Mouse (Mus musculus): ENCODE measurements at regions not wholly inside any gene's neighbourhood (a gene's known extent, or its start where the extent isn't known, plus 50 kb on each side); places are given as distances from the start of the nearest gene placed in this dataset.
A peak's percentile ranks its signal among the peaks of the same experiment; 100 is the strongest.

DNA sequence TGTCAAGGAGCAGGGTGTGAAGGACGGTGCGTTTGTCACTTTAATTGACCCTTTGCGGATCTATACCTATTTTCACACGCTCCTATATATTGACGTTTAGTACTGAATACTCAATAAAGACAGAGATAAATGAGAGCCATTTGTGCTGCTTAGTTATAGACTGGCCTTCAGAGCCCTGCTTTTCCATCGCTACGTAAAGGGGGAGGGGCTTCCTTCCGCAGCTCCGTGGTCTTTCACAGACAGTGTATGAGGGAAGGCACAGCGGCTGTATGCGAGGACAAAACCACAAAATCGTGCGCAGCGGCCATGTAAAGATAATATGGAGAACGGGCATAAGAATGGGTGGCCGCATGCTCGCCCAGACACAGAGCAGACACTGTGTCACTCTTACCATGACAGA lies 58.4 kb upstream of the Pced1b start:
- DNase-seq (ENCODE audit: low spot score in 2 of 2), result no peak

DNA sequence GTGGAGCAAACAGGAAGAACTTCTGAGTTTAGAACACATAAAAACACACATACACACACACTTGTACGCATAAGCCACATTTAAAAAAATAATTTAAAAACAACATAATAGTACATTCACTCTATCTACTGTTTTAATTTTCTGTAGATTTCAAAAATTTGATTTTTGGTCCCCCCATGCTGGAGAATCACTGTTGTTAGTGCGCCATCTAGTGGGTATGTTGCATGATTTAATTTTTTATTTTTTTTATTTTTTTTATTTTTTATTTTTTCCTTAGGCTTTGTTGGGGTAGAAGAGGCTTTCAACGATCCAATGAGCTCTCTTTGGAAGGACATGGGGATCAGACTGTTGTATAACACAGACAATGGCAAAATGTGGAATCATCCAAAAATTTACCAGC lies 59.1 kb upstream of the Pced1b start:
- no peak for DNase-seq (ENCODE audit: low spot score in 2 of 2)

DNA sequence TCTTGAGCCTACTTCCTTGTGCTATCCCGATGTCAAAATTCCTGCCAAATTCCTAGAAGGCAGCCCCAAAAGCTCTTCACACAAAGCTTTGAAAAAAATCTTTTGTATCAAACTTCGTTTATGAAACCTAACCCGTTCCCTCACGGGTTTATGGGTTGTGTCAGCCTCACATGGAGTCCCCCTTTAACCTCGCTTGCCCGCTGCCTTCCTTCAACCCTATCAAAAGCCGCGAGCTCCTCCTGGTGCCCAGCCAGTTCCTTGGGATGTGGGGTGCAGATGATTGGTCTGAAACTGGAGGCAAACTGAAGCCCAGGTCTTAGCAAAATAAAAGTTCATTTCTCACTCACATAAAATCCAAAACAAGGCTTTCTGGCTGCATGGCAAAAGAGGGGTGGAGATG lies 60.9 kb upstream of the Pced1b start:
- DNase-seq (ENCODE audit: low spot score in 2 of 2), result no peak

DNA sequence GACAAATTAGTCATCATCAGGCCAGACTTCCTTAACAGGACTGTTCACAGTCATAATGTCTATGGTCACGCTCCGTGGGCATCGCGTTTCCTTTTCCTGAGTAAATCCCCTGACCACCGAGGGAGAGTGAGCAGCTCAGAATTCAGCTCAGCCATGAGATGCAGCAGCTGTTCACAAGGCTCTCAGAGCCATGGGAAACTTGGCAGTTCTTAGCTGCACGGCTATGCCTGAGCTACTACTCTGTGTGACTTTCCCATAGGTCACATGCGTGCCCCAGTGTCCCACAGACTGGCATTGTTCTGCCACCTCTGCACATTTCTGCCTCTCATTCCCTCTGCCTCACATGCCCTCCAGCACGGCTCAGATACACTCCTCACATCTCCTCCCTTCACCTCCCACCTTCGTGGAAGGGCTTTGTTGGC lies 64.3 kb upstream of the Pced1b start:
- DNase-seq (ENCODE audit: low spot score in 2 of 2), result peak in 1 of 2 experiments; percentile 23

- peak in 1 of 2 experiments; percentile 44 for DNase-seq (ENCODE audit: low spot score in 2 of 2)
These were observed 65.8 kb upstream of the Pced1b start for GRCm38 (mm10) chr15:97180970-97181669.

DNA sequence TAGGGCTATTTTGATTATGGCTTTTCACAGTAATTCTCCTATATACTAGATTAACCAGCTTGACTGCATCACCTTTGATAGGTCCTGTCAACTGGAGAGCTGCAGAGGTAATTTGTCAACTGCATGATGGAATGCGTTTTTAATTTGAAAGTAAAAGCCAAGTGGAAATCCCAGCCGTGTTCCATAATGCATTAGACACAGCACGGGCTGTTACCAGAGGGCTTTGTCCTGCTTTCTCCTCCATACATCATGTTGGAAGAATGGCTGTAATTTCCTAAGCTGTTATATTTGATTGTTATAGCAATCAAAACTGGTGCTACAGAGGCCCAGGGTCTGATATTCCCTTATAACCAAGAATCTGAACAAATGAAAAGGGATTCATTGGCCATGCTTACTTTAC lies 68.6 kb upstream of the Pced1b start:
- DNase-seq (ENCODE audit: low spot score in 2 of 2), result no peak

GRCm38 (mm10) chr15:97177806-97178205 lies 69.1 kb upstream of the Pced1b start:
- DNase-seq (ENCODE audit: low spot score in 2 of 2), result no peak

DNA sequence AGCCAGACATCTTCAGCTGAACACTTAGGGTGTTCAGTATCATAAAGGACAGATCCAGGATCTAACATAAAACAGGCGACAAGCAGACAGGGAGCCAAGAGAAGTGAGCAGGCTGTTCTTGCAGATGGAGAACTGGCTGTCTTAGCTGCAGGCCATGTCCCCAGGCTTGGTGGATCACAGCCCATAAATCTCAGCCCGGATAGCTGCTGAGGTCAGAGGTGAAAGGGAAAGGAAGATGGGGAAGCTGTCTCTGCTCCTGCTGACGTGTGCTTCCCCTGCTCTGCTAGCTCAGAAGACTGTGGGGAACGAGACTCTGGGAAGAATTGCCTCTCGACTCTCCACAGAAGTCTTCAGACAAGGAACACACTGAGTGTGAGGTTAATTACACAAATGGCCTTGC lies 71.9 kb upstream of the Pced1b start:
- no peak for DNase-seq (ENCODE audit: low spot score in 2 of 2)

DNA sequence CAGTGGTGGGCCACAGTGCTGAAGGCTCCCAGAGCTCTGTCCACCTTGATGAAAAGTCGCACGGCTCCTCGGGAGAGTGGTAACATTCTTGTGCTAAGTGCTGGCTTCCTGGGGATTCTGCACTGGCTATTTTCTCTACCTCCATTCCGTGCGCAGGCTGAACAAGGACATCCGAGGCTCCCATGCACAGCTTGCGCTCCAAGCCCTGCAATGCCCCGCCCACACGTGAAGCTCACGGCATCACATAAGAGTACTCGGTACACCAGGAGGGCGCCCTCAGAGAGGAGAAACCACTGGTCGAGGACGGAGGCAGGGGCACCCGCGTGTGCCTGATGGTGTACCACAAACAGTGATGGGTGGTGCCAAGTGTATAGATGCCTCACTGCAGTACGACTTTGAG lies 73.7 kb upstream of the Pced1b start:
- DNase-seq (ENCODE audit: low spot score in 2 of 2), result no peak

DNA sequence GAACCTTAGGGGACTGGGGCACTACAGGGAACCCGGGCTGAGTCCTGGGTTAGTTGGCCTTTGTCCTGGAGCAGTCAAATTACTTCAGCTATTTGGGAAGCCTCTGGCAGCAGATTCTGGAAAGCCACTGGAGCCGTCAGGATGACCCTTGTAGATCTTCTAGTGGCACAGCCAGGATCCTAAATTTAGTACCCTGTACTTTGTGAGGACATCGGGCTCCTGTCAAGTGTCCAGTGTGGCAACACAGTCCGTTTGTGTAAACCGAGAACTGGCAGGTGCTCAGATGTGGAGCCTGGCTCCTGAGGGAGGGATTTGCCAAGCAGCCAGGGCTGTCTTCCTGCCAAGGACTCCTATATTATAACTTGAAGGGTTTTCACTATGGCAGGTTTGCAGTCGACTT lies 76.8 kb upstream of the Pced1b start:
- no peak for DNase-seq (ENCODE audit: low spot score in 2 of 2)

DNA sequence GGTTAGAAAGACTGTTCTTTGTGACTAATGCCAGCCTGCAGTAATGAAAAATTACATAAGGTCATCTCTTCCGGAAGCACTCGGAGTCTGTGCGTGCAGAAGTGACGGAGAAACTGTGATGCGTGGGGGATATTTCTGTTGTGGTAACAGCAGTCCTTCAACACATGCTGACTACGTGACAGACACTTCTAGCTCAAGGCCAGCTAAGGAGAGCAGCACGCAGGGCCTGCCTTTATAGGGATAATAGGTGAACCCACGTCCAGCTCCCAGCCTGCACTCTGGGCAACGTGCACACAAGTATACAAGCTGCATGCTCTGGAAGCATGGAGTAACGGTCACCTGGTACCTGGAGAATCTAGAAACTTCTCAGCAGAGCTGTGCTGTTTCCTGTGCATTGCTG lies 77.5 kb upstream of the Pced1b start:
- no peak for DNase-seq (ENCODE audit: low spot score in 2 of 2)

GRCm38 (mm10) chr15:97167116-97167515 lies 79.8 kb upstream of the Pced1b start:
- DNase-seq (ENCODE audit: low spot score in 2 of 2), result no peak

DNA sequence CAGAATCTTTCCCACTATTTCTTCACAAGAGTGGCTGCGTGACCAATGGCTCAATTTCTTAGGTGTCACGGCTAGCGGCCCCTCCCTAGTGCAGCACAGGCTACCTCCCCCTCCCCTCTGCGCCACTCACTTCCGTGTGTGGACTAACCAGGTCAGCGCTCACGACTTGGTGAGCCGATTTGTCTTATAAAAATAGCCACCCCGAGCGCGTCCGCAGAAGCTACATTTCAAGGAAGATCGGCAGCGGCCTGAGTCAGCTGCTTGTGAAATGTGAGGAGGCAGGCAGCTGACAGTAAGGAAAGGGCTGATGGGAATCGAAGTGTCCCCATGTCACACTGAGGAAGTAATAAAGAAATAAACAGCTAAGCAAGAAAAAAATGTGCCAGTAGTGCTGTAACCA lies 82.3 kb upstream of the Pced1b start:
- DNase-seq (ENCODE audit: low spot score in 2 of 2), result no peak

DNA sequence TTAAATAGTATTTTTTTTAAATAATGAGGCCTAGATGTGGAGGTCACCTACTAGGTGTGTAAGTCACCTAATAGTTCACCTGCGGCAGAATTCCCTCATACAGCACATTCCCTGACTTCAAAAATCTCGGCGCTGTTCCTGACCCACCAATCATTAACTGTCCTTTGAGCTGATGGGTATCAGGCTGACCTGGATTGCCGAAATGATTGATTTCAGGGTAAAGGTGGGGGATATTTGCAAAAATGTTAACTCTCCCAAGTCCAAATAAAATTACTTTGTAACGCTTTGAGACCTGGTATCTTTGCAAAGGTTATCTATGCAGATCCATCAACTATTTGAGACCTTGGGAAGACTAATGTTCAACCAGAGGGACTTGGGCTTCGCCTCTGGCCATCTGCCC lies 82.9 kb upstream of the Pced1b start:
- DNase-seq (ENCODE audit: low spot score in 2 of 2), result no peak

DNA sequence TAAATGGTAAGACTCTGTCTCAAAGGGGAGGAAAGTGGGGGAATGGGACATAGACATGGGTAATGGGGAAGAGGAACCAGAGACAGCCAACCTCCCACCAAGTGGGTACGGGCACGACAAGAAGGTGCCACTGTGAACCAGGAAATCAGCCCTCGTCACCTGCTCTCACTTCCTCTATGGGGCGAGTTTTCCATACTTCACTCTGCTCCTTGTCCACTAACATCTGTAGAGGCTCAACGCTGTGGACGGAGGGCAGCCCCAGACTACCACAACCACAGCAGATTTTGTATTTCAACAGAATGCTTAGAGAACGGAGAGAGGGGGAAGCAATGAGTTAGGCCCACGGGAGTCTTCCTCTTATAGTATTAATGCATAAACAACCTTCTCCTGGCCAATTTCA lies 83.8 kb upstream of the Pced1b start:
- no peak for DNase-seq (ENCODE audit: low spot score in 2 of 2)

DNA sequence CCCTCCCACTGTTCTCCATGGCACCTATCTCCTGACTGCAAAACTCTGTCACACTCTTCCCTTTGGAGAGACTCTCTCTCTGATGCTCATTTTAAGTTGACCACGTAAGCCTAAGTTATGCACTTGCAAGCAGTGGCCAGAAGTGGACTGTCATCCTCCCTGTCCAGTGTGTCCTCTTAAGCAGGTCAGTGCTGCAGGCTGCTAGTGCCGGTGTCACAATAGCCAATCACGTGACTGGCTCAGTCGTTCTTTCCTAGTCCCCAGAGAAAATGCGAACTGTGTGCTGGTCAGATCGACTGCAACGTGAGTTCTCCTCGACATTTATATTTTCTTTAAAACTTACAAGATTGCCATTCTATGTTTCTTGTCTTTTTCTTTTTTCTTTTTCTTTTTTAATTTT lies 84.6 kb upstream of the Pced1b start:
- no peak for DNase-seq (ENCODE audit: low spot score in 2 of 2)

GRCm38 (mm10) chr15:97161530-97161929 lies 85.4 kb upstream of the Pced1b start:
- DNase-seq (ENCODE audit: low spot score in 2 of 2), result no peak

GRCm38 (mm10) chr15:97152354-97152753 lies 94.6 kb upstream of the Pced1b start:
- DNase-seq (ENCODE audit: low spot score in 2 of 2), result no peak

DNA sequence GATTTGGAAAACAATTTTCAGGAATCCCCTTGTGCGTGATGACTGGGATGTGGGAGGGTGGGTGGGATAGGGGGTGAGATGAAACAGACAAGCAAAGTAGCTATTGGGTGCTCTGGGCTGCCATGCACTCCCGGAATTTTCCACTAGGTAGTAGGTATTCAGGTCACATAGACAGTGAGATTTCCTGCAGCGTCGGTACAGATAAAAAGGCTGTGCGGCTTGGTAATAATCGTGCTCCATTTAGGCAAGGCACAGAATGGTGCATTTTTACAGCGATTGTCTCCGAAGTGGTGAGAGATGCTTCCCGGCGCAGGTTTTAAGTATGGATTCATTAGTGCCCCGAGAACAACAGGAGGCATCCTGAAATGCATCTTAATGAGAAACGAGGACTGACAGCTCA lies 95.1 kb upstream of the Pced1b start:
- DNase-seq (ENCODE audit: low spot score in 2 of 2), result no peak

- DNase-seq (ENCODE audit: low spot score in 2 of 2), result no peak
These were observed 95.4 kb upstream of the Slc38a4 start for GRCm38 (mm10) chr15:97150983-97151735.

DNA sequence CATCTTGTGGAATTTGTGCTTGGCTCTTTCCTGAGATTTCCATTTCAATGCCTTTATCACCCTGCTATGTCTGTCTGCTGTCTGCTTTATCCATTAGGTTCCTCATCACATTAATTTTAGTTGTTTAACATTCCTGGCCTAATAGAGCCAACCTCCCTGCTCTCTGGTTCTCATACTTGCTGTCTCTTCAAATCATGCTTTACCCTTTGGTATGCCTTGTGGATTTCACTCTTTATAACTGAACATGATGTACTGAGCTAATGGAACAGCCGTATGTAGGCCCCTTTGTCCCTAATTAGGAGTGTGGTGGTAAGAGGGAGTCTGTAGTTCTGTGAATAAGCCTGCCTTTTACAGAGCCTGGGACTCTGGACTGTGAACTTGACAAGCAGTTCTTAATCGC lies 86.2 kb upstream of the Slc38a4 start:
- DNase-seq (ENCODE audit: low spot score in 2 of 2), result no peak

- no peak for DNase-seq (ENCODE audit: low spot score in 2 of 2)
These were observed 82.5 kb upstream of the Slc38a4 start for GRCm38 (mm10) chr15:97138265-97138664.

GRCm38 (mm10) chr15:97135291-97135690 lies 79.5 kb upstream of the Slc38a4 start:
- DNase-seq (ENCODE audit: low spot score in 2 of 2), result peak in 1 of 2 experiments; percentile 54

Data from cerebellum, postnatal 4 days (tissue).